Mouse (Mus musculus) forebrain, embryonic 15.5 days (tissue): ENCODE results near the gene Htt. TPM values are rescaled to one million over a fixed set of nuclear protein-coding genes. Genes with fewer than 3 reads are reported as not detected.

Source experiments
- microRNA counts: library from miRNA; unstranded; fragments of <30 nt; microRNA quantifications from one replicate; lab custom pipeline; 2016
- microRNA-seq: library from miRNA; unstranded; fragments of <30 nt; microRNA quantifications from one replicate; pipeline ENCODE4, GENCODE M21; 2016
- polyA plus RNA-seq: library from polyadenylated mRNA; unstranded; fragments of >200 nt; fragmentation: Nextera tagmentation; extraction: Ambion mirVana; gene quantifications from 2 replicates; pipeline ENCODE4 v1.2.1, GENCODE M21; 2015

Gene Htt
- polyA plus RNA-seq, 1 experiment from 2014 or later: 13.6 TPM

MicroRNA genes within 50 kb of the gene (microRNA counts, 519-probe panel; counts per million panel counts)
- microRNA mmu-miR-467g (lab: Ali Mortazavi, UCI): 2,190 counts per million, percentile 35 among the panel's probes with 10 or more counts

Small RNA genes lying within 50 kb of the gene (microRNA-seq; reads per million reads assigned to microRNA genes)
- gene Mir467g: not detected

Other genes with a start within 250 kb of the Htt start
- 6.4 and 7.0 TPM in 2 replicates for gene Tnip2, start 247.7 kb upstream of the Htt start, polyA plus RNA-seq
- gene Sh3bp2, start 235.9 kb upstream of the Htt start, polyA plus RNA-seq: 21.2 and 24.4 TPM in 2 replicates
- gene Add1, start 188.1 kb upstream of the Htt start, polyA plus RNA-seq: 205 and 222 TPM in 2 replicates
- 96.0 and 98.0 TPM in 2 replicates for gene Mfsd10, start 124.5 kb upstream of the Htt start, polyA plus RNA-seq
- 21.9 TPM in 2 replicates for gene Nop14, start 101.6 kb upstream of the Htt start, polyA plus RNA-seq
- gene Grk4, start 101.4 kb upstream of the Htt start, polyA plus RNA-seq: 2.2 and 2.3 TPM in 2 replicates
- 5.6 and 5.8 TPM in 2 replicates for gene Msantd1, start 146.3 kb downstream of the Htt start, polyA plus RNA-seq
- gene Rgs12, start 187.7 kb downstream of the Htt start, polyA plus RNA-seq: 64.7 and 64.9 TPM in 2 replicates